Comparison of ENCODE assay signal across 22 mouse cellular contexts in the genomic region with DNA sequence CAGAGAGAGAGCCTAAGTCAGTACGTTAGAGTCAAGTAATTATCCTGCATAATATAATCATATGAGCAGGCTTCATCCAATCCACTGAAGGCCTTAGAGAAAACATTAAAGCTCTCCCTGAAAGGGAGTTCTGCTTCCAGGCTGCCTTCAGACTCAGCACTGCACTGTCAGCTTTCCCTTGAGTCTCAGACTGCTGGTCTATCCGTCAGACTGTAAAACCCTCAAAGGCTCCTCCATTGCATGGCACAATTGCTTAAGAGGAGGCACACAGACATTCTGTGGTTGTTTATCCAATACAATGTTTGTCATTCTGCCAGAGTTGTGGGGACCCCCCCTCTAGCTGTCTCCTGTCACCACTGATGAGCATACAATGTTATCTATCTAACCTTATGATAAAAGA. TPM values are rescaled to one million over a fixed set of nuclear protein-coding genes. Genes with fewer than 3 reads are reported as not detected.
DNase-seq lines count a peak whose midpoint lies in the region; ATAC-seq and TF ChIP-seq lines count a peak whose summit lies in the region.
"Had no signal": no experiment of that assay in that cellular context is flagged by ENCODE, and none has a peak within 500 bp of the region (broad histone marks: within the 10 kb centered on the region; RNA-seq: fewer than 3 reads in every experiment).

No protein-coding gene starts in this region.

- H3K9ac ChIP-seq in embryonic facial prominence, embryonic 13.5 days: no peak overlapping the region
- H3K9ac ChIP-seq in heart, embryonic 16.5 days (ENCODE audit: low read length): no peak overlapping the region
- no peak overlapping the region for H3K9ac ChIP-seq in heart, adult 2 months (ENCODE audit: low read depth, low read length)
- no peak overlapping the region for H3K9ac ChIP-seq in lung, embryonic 15.5 days
- no peak overlapping the region for H3K9ac ChIP-seq in embryonic facial prominence, embryonic 14.5 days (ENCODE audit: low read depth, low read length)
- H3K9ac ChIP-seq: hindbrain, embryonic 12.5 days; limb, embryonic 13.5 days; liver, embryonic 14.5 days; midbrain, embryonic 12.5 days had no signal

- no peak for DNase-seq in embryonic facial prominence, embryonic 10.5 days (ENCODE audit: low spot score)
- DNase-seq in heart, adult 2 months: no peak
- no peak for DNase-seq in lung, adult 2 months
- DNase-seq in embryonic facial prominence, embryonic 14.5 days (ENCODE audit: low spot score): peak; percentile 42
- DNase-seq in liver: no peak
- DNase-seq: adrenal gland, adult 8-10 months; cerebellum, postnatal 10 days; gastrocnemius, postnatal 14 days; kidney, adult 8-10 months; right cerebral cortex, postnatal 14 days; spleen, adult 18-20 months; thymus, postnatal 36 days had no signal

- H3K9me3 ChIP-seq in embryonic facial prominence, embryonic 13.5 days: no peaks in the 10 kb centered on the region
- no peaks in the 10 kb centered on the region for H3K9me3 ChIP-seq in embryonic facial prominence, embryonic 10.5 days
- H3K9me3 ChIP-seq in heart, embryonic 16.5 days (replicated peaks; ENCODE audit: control insufficient read depth, low read length): no peaks in the 10 kb centered on the region
- H3K9me3 ChIP-seq in lung, embryonic 15.5 days: no peaks in the 10 kb centered on the region
- H3K9me3 ChIP-seq in embryonic facial prominence, embryonic 14.5 days (ENCODE audit: control insufficient read depth, low read length): no peaks in the 10 kb centered on the region
- H3K9me3 ChIP-seq: hindbrain, embryonic 12.5 days; limb, embryonic 13.5 days; midbrain, embryonic 12.5 days had no signal

- H3K4me3 ChIP-seq in embryonic facial prominence, embryonic 13.5 days: no peak overlapping the region
- H3K4me3 ChIP-seq in embryonic facial prominence, embryonic 10.5 days: no peak overlapping the region
- no peak overlapping the region for H3K4me3 ChIP-seq in heart, embryonic 16.5 days (ENCODE audit: low read length)
- no peak overlapping the region for H3K4me3 ChIP-seq in heart, adult 2 months
- H3K4me3 ChIP-seq in lung, embryonic 15.5 days: no peak overlapping the region
- H3K4me3 ChIP-seq in lung, adult 2 months (replicated peaks; ENCODE audit: extremely low read depth, low read depth, low read length): no peak overlapping the region
- H3K4me3 ChIP-seq in embryonic facial prominence, embryonic 14.5 days (ENCODE audit: low read depth, low read length): no peak overlapping the region
- H3K4me3 ChIP-seq: hindbrain, embryonic 12.5 days; limb, embryonic 13.5 days; midbrain, embryonic 12.5 days had no signal

- TF ChIP-seq POLR2A in heart, adult 2 months (IDR thresholded peaks at IDR 0.05; ENCODE audit: insufficient read depth, low read depth, low read length): no peak
- TF ChIP-seq POLR2A in lung, adult 2 months (IDR thresholded peaks at IDR 0.05; ENCODE audit: borderline replicate concordance, extremely low read depth, low read depth, low read length): no peak

- intact Hi-C loops in heart, adult 2 months (cut with DNase I): no loop called here

- TF ChIP-seq EP300 in heart, adult 2 months (IDR thresholded peaks at IDR 0.05; ENCODE audit: insufficient read depth, low read depth, low read length): no peak

- ATAC-seq in embryonic facial prominence, embryonic 13.5 days (ENCODE audit: insufficient number of reproducible peaks, insufficient read depth, low FRiP score, low TSS enrichment, low read depth): no peak
- 0 out of 2 replicates have a peak, but pooled peaks have one; percentile 14 for ATAC-seq in heart, embryonic 16.5 days (replicated peaks; ENCODE audit: extremely low read depth, insufficient read depth, low FRiP score)
- ATAC-seq in lung, embryonic 15.5 days (ENCODE audit: borderline replicate concordance, extremely low read depth, low FRiP score, low TSS enrichment): peak; percentile 62; the same call in 1 of the 2 replicates
- no peak for ATAC-seq in embryonic facial prominence, embryonic 14.5 days (ENCODE audit: low read depth)
- ATAC-seq: Patski had no signal

- no peaks in the 10 kb centered on the region for H3K27me3 ChIP-seq in embryonic facial prominence, embryonic 13.5 days
- H3K27me3 ChIP-seq in embryonic facial prominence, embryonic 10.5 days (replicated peaks; ENCODE audit: low read depth, poor library complexity, severe bottlenecking): no peaks in the 10 kb centered on the region
- H3K27me3 ChIP-seq in heart, embryonic 16.5 days (ENCODE audit: control insufficient read depth, insufficient read depth, low read length): no peaks in the 10 kb centered on the region
- no peaks in the 10 kb centered on the region for H3K27me3 ChIP-seq in heart, adult 2 months (ENCODE audit: control insufficient read depth, insufficient read depth, low read length)
- no peaks in the 10 kb centered on the region for H3K27me3 ChIP-seq in lung, embryonic 15.5 days
- H3K27me3 ChIP-seq in embryonic facial prominence, embryonic 14.5 days (replicated peaks; ENCODE audit: control insufficient read depth, insufficient read depth, low read length): no peaks in the 10 kb centered on the region
- H3K27me3 ChIP-seq: hindbrain, embryonic 12.5 days; limb, embryonic 13.5 days; midbrain, embryonic 12.5 days had no signal

- 39% methylated on average over 2 of the region's 2 CpGs for WGBS in embryonic facial prominence, embryonic 13.5 days
- 63% methylated on average over 2 of the region's 2 CpGs for WGBS in embryonic facial prominence, embryonic 10.5 days
- WGBS in heart, embryonic 16.5 days: 51% methylated on average over 2 of the region's 2 CpGs
- 57% methylated on average over 2 of the region's 2 CpGs for whole genome bisulfite sequencing in heart, adult 2 months
- 40% methylated on average over 2 of the region's 2 CpGs for WGBS in lung, embryonic 15.5 days
- WGBS in lung, adult 2 months: 46% methylated on average over 2 of the region's 2 CpGs
- WGBS in embryonic facial prominence, embryonic 14.5 days: 39% methylated on average over 2 of the region's 2 CpGs

- no peaks in the 10 kb centered on the region for H3K36me3 ChIP-seq in embryonic facial prominence, embryonic 13.5 days
- no peaks in the 10 kb centered on the region for H3K36me3 ChIP-seq in embryonic facial prominence, embryonic 10.5 days (replicated peaks)
- H3K36me3 ChIP-seq in heart, embryonic 16.5 days (ENCODE audit: control insufficient read depth, insufficient read depth): no peaks in the 10 kb centered on the region
- no peaks in the 10 kb centered on the region for H3K36me3 ChIP-seq in heart, adult 2 months (ENCODE audit: control insufficient read depth, insufficient read depth, low read length)
- H3K36me3 ChIP-seq in lung, embryonic 15.5 days: no peaks in the 10 kb centered on the region
- H3K36me3 ChIP-seq in embryonic facial prominence, embryonic 14.5 days (ENCODE audit: control insufficient read depth, insufficient read depth, low read length): no peaks in the 10 kb centered on the region
- H3K36me3 ChIP-seq: hindbrain, embryonic 12.5 days; limb, embryonic 13.5 days; midbrain, embryonic 12.5 days had no signal

- TF ChIP-seq CTCF in heart, adult 2 months (IDR thresholded peaks at IDR 0.05): no peak
- no peak for TF ChIP-seq CTCF in lung, adult 2 months (IDR thresholded peaks at IDR 0.05; ENCODE audit: insufficient read depth, low read length)

- peak overlapping the region; percentile 16; the same call in 1 of the 2 replicates for H3K27ac ChIP-seq in embryonic facial prominence, embryonic 13.5 days
- no peak overlapping the region for H3K27ac ChIP-seq in embryonic facial prominence, embryonic 10.5 days (replicated peaks)
- H3K27ac ChIP-seq in heart, embryonic 16.5 days (ENCODE audit: low read length): 0 out of 2 replicates have a peak overlapping the region, but pooled peaks have one; percentile 3
- no peak overlapping the region for H3K27ac ChIP-seq in heart, adult 2 months
- peak overlapping the region; percentile 23 for H3K27ac ChIP-seq in lung, embryonic 15.5 days
- no peak overlapping the region for H3K27ac ChIP-seq in embryonic facial prominence, embryonic 14.5 days (replicated peaks; ENCODE audit: low read depth, low read length)
- H3K27ac ChIP-seq: hindbrain, embryonic 12.5 days; limb, embryonic 13.5 days; liver, embryonic 14.5 days; macrophage; midbrain, embryonic 12.5 days had no signal

- no peaks in the 10 kb centered on the region for H3K79me2 ChIP-seq in heart, adult 2 months (replicated peaks; ENCODE audit: control insufficient read depth, insufficient read depth, low read length)

- no peak overlapping the region for H3K4me2 ChIP-seq in embryonic facial prominence, embryonic 13.5 days
- no peak overlapping the region for H3K4me2 ChIP-seq in heart, embryonic 16.5 days (ENCODE audit: low read depth, low read length)
- H3K4me2 ChIP-seq in lung, embryonic 15.5 days: no peak overlapping the region
- no peak overlapping the region for H3K4me2 ChIP-seq in embryonic facial prominence, embryonic 14.5 days (ENCODE audit: low read depth, low read length)
- H3K4me2 ChIP-seq: hindbrain, embryonic 12.5 days; limb, embryonic 13.5 days; midbrain, embryonic 12.5 days had no signal

- H3K4me1 ChIP-seq in embryonic facial prominence, embryonic 13.5 days: peaks cover 23% of the 10 kb centered on the region
- peaks cover 10% of the 10 kb centered on the region for H3K4me1 ChIP-seq in embryonic facial prominence, embryonic 10.5 days
- peaks cover 17% of the 10 kb centered on the region for H3K4me1 ChIP-seq in heart, embryonic 16.5 days (ENCODE audit: control insufficient read depth, insufficient read depth, low read length)
- no peaks in the 10 kb centered on the region; the same call in 1 of the 2 replicates for H3K4me1 ChIP-seq in heart, adult 2 months (ENCODE audit: control insufficient read depth, insufficient read depth, low read length)
- H3K4me1 ChIP-seq in lung, embryonic 15.5 days: peaks cover 19% of the 10 kb centered on the region
- peaks cover 12% of the 10 kb centered on the region for H3K4me1 ChIP-seq in lung, adult 2 months (ENCODE audit: control insufficient read depth, insufficient read depth, low read length)
- peaks cover 15% of the 10 kb centered on the region; the same call in 1 of the 2 replicates for H3K4me1 ChIP-seq in embryonic facial prominence, embryonic 14.5 days (ENCODE audit: control insufficient read depth, insufficient read depth, low read length)

RNA-seq across cellular contexts. Expression of a gene that starts 26.5 kb away (rescaled TPM):
- 13.8 and 15.2 TPM in 2 replicates for polyA plus RNA-seq in embryonic facial prominence, embryonic 13.5 days (2015; fragmentation: Nextera tagmentation; extraction: Ambion mirVana)
- polyA plus RNA-seq in embryonic facial prominence, embryonic 10.5 days (2016; fragmentation: Nextera tagmentation; extraction: Ambion mirVana): 4.2 and 4.3 TPM in 2 replicates
- 2.3 and 4.3 TPM in 2 replicates for polyA plus RNA-seq in heart, embryonic 16.5 days (2015; fragmentation: Nextera tagmentation; extraction: Ambion mirVana)
- total RNA-seq in heart, adult 2 months (2021): 1 to 10 TPM; 3.0 to 3.8 TPM
- polyA plus RNA-seq in heart, adult 2 months (2012; rRNA removed): 1.2 and 1.7 TPM in 2 replicates
- polyA plus RNA-seq in lung, embryonic 15.5 days (2015; fragmentation: Nextera tagmentation; extraction: Ambion mirVana): 9.1 and 9.5 TPM in 2 replicates
- polyA plus RNA-seq in lung, adult 2 months (2012; rRNA removed): 3.2 and 3.4 TPM in 2 replicates
- 6.9 and 7.1 TPM in 2 replicates for polyA plus RNA-seq in embryonic facial prominence, embryonic 14.5 days (2014; fragmentation: Nextera tagmentation; extraction: Ambion mirVana)
- total RNA-seq: neutrophil, adult 5-6 weeks had no signal

Comparison
In these comparisons a context has a peak if more than half of its experiments do, and no peak if none do; other contexts are left out.
1. H3K27ac ChIP-seq: peak in embryonic facial prominence, embryonic 13.5 days (single experiment), heart, embryonic 16.5 days (single experiment) and lung, embryonic 15.5 days (single experiment); none in embryonic facial prominence, embryonic 10.5 days (single experiment), heart, adult 2 months (single experiment) and embryonic facial prominence, embryonic 14.5 days (single experiment).
2. ATAC-seq: peak in heart, embryonic 16.5 days (single experiment) and lung, embryonic 15.5 days (single experiment); none in embryonic facial prominence, embryonic 13.5 days (single experiment) and embryonic facial prominence, embryonic 14.5 days (single experiment).